Mouse (Mus musculus): Measurements from ENCODE around the gene Fam186b.
A peak's percentile ranks its signal among the peaks of the same experiment; 100 is the strongest.

DNA sequence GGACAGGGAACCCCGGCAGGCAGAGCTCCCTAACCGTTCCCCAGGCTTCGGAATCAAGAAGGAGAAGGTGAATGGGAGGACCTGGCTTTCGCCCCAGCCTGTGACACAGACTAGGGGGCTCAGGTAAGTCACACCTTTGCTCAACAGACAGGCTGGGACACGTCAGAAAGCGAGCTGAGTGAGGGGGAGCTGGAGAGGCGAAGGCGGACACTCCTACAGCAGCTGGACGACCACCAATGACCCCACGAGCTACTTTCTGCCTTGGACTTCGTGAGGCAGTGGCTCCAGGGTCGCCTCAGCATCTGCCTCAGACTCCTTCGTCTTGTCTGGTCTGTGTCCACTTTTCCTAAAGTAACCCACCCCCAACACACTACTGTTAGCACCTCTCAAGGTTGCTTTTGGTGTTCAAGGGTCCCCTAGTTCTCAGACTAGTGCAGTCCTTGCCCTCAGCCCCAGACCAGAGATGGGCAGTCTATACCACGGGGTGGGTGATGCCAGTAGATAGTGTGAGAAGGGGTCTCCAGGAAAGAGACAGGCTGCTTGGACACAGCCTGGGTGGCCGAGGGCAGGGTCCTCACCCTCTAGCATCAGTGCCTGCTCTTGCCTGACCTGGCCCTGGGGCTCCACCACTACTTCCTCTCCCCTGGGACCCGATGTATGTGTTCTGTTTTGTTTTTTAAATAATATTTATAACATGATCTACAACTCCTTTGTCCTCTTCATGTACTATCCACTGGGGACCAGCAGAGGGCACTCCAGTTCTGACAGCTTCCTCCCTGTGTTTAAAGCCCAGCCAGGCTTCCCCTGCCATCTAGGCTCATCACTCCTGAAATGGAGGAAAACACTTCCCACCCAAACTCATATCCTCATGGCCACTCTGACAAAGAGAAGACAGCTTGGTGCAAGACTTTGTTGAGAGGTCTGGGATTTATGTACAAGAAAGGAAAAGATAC, 20.9 kb upstream of the Fam186b start:
- TF ChIP-seq CTCF (IDR thresholded peaks at IDR 0.05; ENCODE audit: extremely low read depth, insufficient read depth, low read length) (peak; percentile 90), POLR2A (IDR thresholded peaks at IDR 0.05; ENCODE audit: extremely low read depth, insufficient read depth, low read length) (no peak)
